Mouse (Mus musculus): ENCODE measurements around the gene Pnma1.

Pnma1 gene

DNA sequence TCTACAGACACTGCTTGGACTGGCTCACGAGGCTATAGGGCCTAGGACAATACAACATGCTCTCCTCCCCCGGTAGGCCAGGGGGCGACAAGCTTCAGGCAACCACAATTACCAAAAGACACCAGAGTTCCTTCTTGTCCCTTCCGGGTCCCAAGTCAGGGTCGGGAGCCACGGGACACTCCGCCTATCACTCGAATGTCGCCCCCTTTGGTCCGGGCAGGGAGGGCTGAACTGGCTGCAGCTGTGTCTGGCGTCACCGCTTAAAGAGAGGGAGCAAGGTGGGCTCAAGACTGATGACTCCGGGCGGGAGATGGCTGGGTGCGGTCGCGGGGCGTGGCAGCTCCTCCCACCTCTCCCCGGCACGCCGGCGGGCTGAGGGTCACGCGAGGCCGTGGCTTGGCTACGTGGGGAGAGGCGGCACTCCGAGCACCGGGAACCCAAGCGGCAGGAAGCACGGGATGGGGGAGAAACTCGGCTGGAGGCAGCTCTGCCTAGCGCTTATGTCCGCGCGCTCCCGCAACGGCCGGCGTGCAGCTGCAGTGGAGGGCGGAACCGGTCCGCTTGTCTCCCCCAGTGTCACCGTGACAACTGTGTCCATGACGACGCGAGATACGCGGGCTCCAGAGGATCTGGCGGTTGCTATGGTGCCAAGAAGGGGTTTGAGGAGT, at the start of gene Pnma1:
Gene Pnma1, minus strand, starts transcription at position 536 of the 668 bp plus-strand sequence.
- no peak for DNase-seq (ENCODE audit: low spot score)

DNA sequence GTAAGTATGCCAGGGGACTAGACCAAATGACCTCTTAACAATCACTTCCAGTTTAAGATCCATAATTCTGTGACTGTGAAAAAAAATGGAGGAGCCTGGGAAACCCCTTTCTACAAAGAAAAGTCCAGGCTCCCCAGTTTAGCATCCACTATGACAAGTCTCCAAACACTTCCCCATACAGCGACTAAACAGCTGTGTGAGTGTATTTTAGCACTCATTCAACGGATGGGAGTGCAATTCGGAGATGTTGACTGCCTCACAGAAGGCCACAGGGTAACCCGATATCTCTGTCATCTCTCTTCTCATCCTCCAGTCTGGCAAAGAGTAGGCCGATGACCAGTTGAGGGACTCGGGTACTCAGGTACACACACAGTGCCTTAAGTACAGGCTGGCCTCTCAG, 46.9 kb upstream of the Pnma1 start:
- no peak for DNase-seq (ENCODE audit: low spot score)

DNA sequence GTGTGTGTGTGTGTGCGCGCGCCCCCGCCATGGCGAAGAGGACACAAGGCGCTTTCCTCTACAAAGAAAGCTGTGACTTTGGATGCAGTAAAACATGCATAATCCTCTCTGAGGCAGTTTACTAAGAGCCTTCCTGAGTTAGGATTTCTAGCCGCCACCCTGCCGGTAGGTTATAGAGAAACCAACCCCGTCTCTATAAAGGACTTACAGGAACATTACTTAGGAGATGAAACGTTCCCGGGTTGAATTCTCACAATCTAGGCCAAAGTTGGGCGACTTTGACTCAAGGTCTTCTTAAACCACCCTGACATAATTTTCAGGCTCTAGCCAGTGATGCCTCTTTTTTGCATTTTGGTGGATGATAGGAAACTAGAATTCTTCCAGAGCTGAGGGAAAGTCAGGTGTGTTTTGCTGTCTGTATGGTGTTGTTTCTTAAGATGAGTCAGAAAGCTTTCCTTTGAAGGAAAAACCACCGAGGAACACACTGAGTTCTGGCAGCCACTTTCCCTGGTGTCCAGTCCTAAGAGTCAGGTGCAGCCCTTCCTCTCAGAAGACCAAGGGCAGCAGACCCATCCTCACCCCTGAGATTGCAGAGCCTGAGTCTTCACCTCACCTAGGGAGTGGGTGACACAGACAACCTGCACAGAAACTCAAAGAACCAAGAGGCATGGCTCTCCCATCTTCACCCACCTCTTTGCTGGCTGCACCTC, 46.3 kb upstream of the Pnma1 start:
- peak; percentile 36 for DNase-seq (ENCODE audit: low spot score)

GRCm38 (mm10) chr12:84193642-84194399, 45.5 kb upstream of the Pnma1 start:
- peak; percentile 97 for DNase-seq (ENCODE audit: low spot score)

DNA sequence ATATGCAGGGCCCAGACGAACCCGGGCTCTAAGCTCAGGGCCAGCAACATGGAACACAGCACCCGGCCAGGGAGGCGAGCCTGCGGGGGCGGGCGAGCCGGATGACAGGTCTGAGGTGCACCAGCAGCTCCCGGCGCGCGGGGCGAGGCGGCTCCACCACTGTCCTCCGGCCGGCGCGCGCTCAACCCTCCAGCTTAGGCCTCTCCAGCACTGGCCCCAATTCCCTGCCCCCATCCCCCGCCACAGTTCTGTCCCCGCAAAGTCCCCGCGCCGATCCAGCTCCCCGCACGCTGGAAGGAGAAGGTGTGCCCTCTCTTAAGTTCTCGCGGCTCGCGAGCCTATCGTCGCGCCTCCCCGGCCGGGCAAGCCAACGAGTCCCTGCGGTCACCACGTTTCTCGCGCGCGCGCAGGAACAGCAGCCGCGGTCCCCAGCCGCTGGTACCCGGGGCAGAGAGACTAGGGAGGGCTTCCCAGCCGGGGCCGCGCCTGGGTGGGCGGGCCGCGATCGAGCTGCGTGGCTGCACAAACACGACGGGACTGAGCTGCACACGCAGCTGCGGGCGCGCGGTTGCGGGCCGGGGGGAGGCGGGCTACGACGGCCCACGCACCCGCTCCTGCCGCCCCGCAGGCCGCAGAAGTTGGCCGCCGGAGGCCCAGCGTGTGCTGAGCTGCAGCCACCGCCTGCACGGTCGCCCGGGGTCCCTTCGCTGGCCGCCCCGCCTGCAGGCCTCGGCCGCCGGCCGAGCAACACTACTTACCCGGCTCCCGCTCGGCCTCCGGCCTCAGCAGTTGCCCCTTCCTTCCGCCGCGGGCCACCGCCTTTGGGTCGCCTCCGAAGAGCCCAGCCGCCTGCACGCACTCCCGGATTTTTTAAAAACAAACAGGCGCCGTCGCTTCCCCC, 44.7 kb upstream of the Pnma1 start:
- peak; percentile 61 for DNase-seq (ENCODE audit: low spot score)

- no peak for DNase-seq (ENCODE audit: low spot score)
Observed at GRCm38 (mm10) chr12:84192280-84192679, 44.0 kb upstream of the Pnma1 start.

GRCm38 (mm10) chr12:84191770-84192169, 43.5 kb upstream of the Pnma1 start:
- DNase-seq (ENCODE audit: low spot score) = no peak

- DNase-seq (ENCODE audit: low spot score) = no peak
Observed at GRCm38 (mm10) chr12:84191190-84191589, 42.9 kb upstream of the Pnma1 start.

DNA sequence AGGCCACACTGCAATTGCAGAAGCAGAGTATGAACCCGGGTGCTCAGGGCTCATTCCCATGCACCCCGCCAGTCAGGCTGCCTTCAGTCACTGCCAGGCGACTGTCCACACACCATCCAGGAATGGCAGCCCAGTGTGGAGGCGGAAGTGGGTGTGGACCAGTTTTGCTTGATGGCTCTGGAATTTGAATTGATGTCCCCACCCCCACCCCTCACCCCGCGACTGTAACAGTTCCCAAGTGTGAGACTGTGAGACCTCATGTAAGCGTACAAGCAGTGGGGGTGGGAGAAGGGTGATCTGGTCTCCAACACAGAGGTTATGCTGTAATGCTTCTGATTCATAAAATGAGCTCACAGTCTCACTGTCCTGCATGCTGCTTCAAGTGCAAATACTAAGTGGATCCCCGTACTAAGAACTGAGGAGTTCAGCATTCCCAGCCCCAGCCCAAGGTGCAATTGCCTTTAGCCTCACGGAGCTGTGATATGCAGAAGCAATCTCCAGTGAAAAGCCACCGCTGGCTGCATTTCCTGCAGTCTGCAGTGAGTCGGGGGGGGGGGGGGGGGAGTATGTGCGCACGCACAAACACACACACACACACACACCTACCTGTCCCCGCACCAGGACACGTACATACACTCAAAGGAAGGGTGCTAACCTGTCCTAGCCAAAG, 42.0 kb upstream of the Pnma1 start:
- DNase-seq (ENCODE audit: low spot score) = peak; percentile 46

DNA sequence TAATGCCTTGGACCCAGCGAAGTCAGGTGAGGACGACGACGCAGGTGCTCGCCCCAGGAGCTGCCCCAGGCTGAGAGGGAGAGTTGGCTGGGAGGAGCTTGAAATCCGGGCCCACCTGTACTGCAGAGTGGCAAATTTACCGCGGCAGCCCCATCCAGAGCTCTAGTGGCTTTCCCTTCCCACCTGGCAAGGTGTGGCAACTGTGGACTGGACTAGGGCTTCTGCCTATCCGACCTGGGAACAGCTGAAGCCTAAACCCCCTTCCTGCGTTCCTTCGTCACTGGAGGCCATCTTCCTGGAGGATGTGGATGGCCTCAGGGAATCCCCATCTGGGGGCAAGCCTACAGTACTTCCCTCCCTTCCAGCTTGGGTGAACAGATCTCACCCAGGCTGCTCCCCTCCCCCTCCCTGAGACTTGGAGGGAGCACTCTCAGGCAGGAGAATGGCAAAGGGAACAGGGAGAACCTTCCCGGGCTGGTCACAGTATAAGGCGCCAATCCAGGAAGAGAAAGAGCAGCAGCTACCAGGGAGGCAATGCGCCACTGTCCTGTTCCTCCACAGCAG, 40.7 kb upstream of the Pnma1 start:
- DNase-seq (ENCODE audit: low spot score) = no peak

DNA sequence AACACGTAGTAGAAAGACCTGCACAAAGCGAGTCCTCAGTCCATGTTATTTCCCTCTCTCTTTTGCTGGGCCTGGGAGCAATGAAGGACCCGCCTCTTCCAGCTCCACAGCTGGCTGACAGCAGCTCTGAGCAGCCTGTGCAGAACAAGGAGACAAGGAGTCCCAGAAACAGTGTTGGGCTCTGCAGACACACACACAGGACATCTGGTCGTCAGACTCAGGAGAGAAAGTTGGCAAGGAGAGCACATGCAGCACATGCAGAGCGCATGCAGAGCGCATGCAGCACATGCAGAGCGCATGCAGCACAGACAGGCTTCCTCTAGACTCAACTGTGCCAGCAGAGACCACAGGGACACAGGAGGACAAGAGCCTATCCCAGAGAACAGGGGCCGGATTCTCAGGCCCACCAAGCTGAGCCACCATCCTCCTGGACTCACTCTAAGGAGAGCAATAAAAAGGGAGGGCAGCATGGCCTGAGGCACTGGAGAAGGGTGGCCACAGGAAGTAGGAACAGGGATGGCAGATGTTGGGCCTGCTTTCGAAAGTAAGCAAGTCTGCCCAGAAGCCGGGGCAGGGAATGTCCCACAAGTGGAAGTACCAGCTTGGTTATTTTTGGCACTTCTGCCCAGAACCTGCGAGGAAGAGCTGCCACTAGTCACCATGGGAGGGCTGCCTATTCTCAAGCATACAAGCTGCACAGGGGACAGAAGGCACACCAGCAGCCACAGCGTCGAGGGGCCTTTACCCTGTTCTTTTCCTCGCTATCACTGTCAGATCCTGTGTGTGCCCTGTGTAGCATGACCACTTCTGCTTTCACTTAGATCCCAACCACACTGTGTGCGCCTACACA, 39.7 kb upstream of the Pnma1 start:
- peak; percentile 60 for DNase-seq (ENCODE audit: low spot score)

DNA sequence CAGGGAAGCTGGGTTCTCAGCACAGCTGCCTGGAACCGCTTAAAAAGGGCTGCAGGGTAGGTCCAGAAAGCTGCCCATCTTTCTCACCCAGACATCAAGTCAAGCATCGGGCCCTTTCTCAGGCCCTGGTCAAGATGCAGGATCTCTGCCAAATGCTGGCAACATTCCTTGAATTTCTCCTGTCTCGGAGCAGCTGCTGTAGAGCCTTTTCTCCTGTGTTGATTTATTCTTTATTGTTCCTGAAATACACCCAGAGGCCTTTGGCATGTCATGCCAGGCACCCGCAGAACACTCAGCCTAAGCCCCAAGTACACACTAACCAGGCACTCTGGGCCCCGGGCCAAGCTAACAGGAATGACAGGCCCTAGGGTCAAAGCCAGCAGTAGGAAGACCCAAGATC, 38.7 kb upstream of the Pnma1 start:
- DNase-seq (ENCODE audit: low spot score) = peak; percentile 85

GRCm38 (mm10) chr12:84186536-84186935, 38.2 kb upstream of the Pnma1 start:
- peak; percentile 43 for DNase-seq (ENCODE audit: low spot score)

DNA sequence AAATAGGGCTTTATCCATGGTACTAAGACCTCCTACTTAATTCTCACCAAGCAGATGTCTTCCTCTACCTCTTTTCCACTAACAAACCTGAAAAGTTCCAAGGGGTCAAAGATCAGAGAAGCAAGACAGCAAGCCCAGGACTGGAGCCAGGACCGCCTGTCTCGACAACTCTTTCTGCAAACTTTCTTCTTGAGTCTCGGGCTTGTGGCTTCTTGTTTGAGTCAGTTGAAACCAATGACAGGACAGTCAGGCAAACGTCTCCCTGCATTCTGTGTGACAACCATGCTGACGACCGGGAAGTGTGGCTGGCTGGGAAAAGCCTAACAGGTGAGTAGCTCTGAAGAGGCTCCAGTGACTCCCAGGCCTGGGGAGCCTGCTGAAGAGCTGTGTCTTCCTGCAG, 37.3 kb upstream of the Pnma1 start:
- DNase-seq (ENCODE audit: low spot score) = no peak

GRCm38 (mm10) chr12:84184979-84185378, 36.7 kb upstream of the Pnma1 start:
- no peak for DNase-seq (ENCODE audit: low spot score)

GRCm38 (mm10) chr12:84181999-84182398, 33.7 kb upstream of the Pnma1 start:
- DNase-seq (ENCODE audit: low spot score) = no peak

DNA sequence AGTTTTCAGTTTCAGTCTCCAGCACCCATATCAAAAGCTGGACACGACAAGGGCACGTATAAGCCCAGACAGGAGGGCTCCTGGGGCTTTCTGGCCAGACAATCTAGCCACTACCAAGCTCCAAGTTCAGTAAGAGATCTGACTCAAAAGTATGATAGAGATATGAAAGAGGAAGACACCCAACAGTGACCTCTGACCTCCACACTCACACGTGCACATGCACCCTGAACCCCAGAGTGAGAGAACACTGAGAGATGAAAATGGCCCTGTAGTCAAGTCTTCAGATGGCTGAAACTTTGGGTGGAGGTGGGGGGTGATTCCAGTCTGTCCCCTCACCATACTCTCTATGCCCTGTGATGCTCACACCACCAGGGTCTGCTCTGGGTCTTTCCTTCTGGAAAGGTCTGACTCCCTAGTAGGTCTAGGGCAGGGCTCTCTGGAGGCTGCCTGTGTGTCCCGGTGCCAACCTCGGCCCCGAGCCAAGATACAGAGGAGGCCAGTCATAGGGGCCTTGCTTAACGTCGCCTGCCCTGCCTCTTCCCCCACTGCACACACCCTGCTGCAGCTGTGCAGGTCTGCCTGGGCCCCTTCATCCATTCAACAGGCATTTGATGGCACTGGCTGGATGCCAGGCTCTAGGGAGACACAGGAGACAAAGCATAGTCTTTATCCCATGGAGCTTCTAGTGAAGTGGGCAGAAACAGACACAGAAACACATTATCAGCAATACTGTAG, 32.6 kb upstream of the Pnma1 start:
- peak; percentile 85 for DNase-seq (ENCODE audit: low spot score)

DNA sequence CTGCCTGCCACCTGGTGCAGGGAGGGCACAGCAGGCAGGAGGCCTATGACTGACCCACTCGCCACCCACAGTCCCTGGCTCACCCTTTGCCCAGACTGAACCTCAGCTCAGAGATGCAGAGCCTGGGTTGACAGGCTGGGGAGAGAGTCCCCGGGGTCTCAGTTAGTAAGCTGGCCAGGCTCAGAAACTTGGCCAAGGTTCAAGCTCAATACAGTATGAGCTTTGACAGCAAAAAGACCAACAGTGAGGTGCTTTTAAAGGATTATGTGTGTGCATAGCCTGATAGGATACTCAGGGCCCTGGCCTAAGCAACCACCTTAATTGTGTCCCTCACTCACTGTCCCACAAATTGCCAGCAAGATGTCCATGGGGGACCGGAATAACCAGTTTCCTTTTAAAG, 31.8 kb upstream of the Pnma1 start:
- no peak for DNase-seq (ENCODE audit: low spot score)

GRCm38 (mm10) chr12:84178652-84179445, 30.6 kb upstream of the Pnma1 start:
- DNase-seq (ENCODE audit: low spot score) = no peak
